Mouse (Mus musculus): ENCODE measurements at regions not wholly inside any gene's neighbourhood (a gene's known extent, or its start where the extent isn't known, plus 50 kb on each side); places are given as distances from the start of the nearest gene placed in this dataset.

- no peaks in the 10 kb centered on the region for H3K4me1 ChIP-seq (ENCODE audit: control insufficient read depth, insufficient read depth, low read length)
- H3K4me3 ChIP-seq (replicated peaks; ENCODE audit: control insufficient read depth, low read depth, low read length): no peak overlapping the region
- TF ChIP-seq POLR2A (IDR thresholded peaks at IDR 0.05; ENCODE audit: borderline replicate concordance, control insufficient read depth, low read depth, low read length) (no peak), CTCF (IDR thresholded peaks at IDR 0.05; ENCODE audit: control insufficient read depth, insufficient read depth, low read length) (no peak)
- 78% methylated on average over 10 of the region's 10 CpGs for WGBS
- H3K27ac ChIP-seq (ENCODE audit: control insufficient read depth, insufficient read depth, low read depth, low read length, poor library complexity): no peak overlapping the region
These were observed 253.8 kb upstream of the Kazn start for GRCm38 (mm10) chr4:142492926-142493492.

GRCm38 (mm10) chr4:142485784-142486423 lies 246.7 kb upstream of the Kazn start:
- TF ChIP-seq CTCF (IDR thresholded peaks at IDR 0.05; ENCODE audit: control insufficient read depth, insufficient read depth, low read length) (no peak), POLR2A (IDR thresholded peaks at IDR 0.05; ENCODE audit: borderline replicate concordance, control insufficient read depth, low read depth, low read length) (no peak)
- 82% methylated on average over 4 of the region's 4 CpGs for WGBS
- Histone ChIP-seq H3K4me3 (replicated peaks; ENCODE audit: control insufficient read depth, low read depth, low read length) (no peak overlapping the region), H3K27ac (ENCODE audit: control insufficient read depth, insufficient read depth, low read depth, low read length, poor library complexity) (no peak overlapping the region), H3K4me1 (ENCODE audit: control insufficient read depth, insufficient read depth, low read length) (no peaks in the 10 kb centered on the region)

GRCm38 (mm10) chr4:142475632-142476031 lies 236.4 kb upstream of the Kazn start:
- H3K4me1 ChIP-seq (ENCODE audit: control insufficient read depth, insufficient read depth, low read length): no peaks in the 10 kb centered on the region
- H3K27ac ChIP-seq (ENCODE audit: control insufficient read depth, insufficient read depth, low read depth, low read length, poor library complexity): no peak overlapping the region
- no peak for TF ChIP-seq POLR2A (IDR thresholded peaks at IDR 0.05; ENCODE audit: borderline replicate concordance, control insufficient read depth, low read depth, low read length)
- no peak for TF ChIP-seq CTCF (IDR thresholded peaks at IDR 0.05; ENCODE audit: control insufficient read depth, insufficient read depth, low read length)
- 72% methylated on average over 10 of the region's 10 CpGs for WGBS
- no peak overlapping the region for H3K4me3 ChIP-seq (replicated peaks; ENCODE audit: control insufficient read depth, low read depth, low read length)

GRCm38 (mm10) chr4:142474626-142475025 lies 235.4 kb upstream of the Kazn start:
- Histone ChIP-seq H3K4me1 (ENCODE audit: control insufficient read depth, insufficient read depth, low read length) (no peaks in the 10 kb centered on the region), H3K27ac (ENCODE audit: control insufficient read depth, insufficient read depth, low read depth, low read length, poor library complexity) (no peak overlapping the region), H3K4me3 (replicated peaks; ENCODE audit: control insufficient read depth, low read depth, low read length) (no peak overlapping the region)
- 85% methylated on average over 7 of the region's 7 CpGs for WGBS
- TF ChIP-seq POLR2A (IDR thresholded peaks at IDR 0.05; ENCODE audit: borderline replicate concordance, control insufficient read depth, low read depth, low read length) (no peak), CTCF (IDR thresholded peaks at IDR 0.05; ENCODE audit: control insufficient read depth, insufficient read depth, low read length) (no peak)

GRCm38 (mm10) chr4:142474018-142474417 lies 234.8 kb upstream of the Kazn start:
- TF ChIP-seq CTCF (IDR thresholded peaks at IDR 0.05; ENCODE audit: control insufficient read depth, insufficient read depth, low read length) (no peak), POLR2A (IDR thresholded peaks at IDR 0.05; ENCODE audit: borderline replicate concordance, control insufficient read depth, low read depth, low read length) (no peak)
- WGBS: 80% methylated on average over 12 of the region's 12 CpGs
- Histone ChIP-seq H3K27ac (ENCODE audit: control insufficient read depth, insufficient read depth, low read depth, low read length, poor library complexity) (no peak overlapping the region), H3K4me1 (ENCODE audit: control insufficient read depth, insufficient read depth, low read length) (no peaks in the 10 kb centered on the region), H3K4me3 (replicated peaks; ENCODE audit: control insufficient read depth, low read depth, low read length) (no peak overlapping the region)

GRCm38 (mm10) chr4:142473284-142473683 lies 234.1 kb upstream of the Kazn start:
- TF ChIP-seq CTCF (IDR thresholded peaks at IDR 0.05; ENCODE audit: control insufficient read depth, insufficient read depth, low read length): no peak
- no peak for TF ChIP-seq POLR2A (IDR thresholded peaks at IDR 0.05; ENCODE audit: borderline replicate concordance, control insufficient read depth, low read depth, low read length)
- H3K4me1 ChIP-seq (ENCODE audit: control insufficient read depth, insufficient read depth, low read length): no peaks in the 10 kb centered on the region
- 76% methylated on average over 8 of the region's 8 CpGs for WGBS

GRCm38 (mm10) chr4:142472332-142472731 lies 233.1 kb upstream of the Kazn start:
- 73% methylated on average over 3 of the region's 3 CpGs for WGBS
- no peaks in the 10 kb centered on the region for H3K4me1 ChIP-seq (ENCODE audit: control insufficient read depth, insufficient read depth, low read length)
- TF ChIP-seq POLR2A (IDR thresholded peaks at IDR 0.05; ENCODE audit: borderline replicate concordance, control insufficient read depth, low read depth, low read length) (no peak), CTCF (IDR thresholded peaks at IDR 0.05; ENCODE audit: control insufficient read depth, insufficient read depth, low read length) (no peak)

More at GRCm38 (mm10) chr4:142473284-142473683, 234.1 kb upstream of the Kazn start:
- Histone ChIP-seq H3K27ac (ENCODE audit: control insufficient read depth, insufficient read depth, low read depth, low read length, poor library complexity) (no peak overlapping the region), H3K4me3 (replicated peaks; ENCODE audit: control insufficient read depth, low read depth, low read length) (no peak overlapping the region)

GRCm38 (mm10) chr4:142470784-142471183 lies 231.6 kb upstream of the Kazn start:
- H3K4me1 ChIP-seq (ENCODE audit: control insufficient read depth, insufficient read depth, low read length): no peaks in the 10 kb centered on the region
- no peak overlapping the region for H3K27ac ChIP-seq (ENCODE audit: control insufficient read depth, insufficient read depth, low read depth, low read length, poor library complexity)
- TF ChIP-seq POLR2A (IDR thresholded peaks at IDR 0.05; ENCODE audit: borderline replicate concordance, control insufficient read depth, low read depth, low read length): no peak
- TF ChIP-seq CTCF (IDR thresholded peaks at IDR 0.05; ENCODE audit: control insufficient read depth, insufficient read depth, low read length): no peak
- no peak overlapping the region for H3K4me3 ChIP-seq (replicated peaks; ENCODE audit: control insufficient read depth, low read depth, low read length)
- WGBS: 76% methylated on average over 6 of the region's 6 CpGs

More at GRCm38 (mm10) chr4:142472332-142472731, 233.1 kb upstream of the Kazn start:
- H3K4me3 ChIP-seq (replicated peaks; ENCODE audit: control insufficient read depth, low read depth, low read length): no peak overlapping the region
- H3K27ac ChIP-seq (ENCODE audit: control insufficient read depth, insufficient read depth, low read depth, low read length, poor library complexity): no peak overlapping the region
